Mouse (Mus musculus): ENCODE measurements at regions not wholly inside any gene's neighbourhood (a gene's known extent, or its start where the extent isn't known, plus 50 kb on each side); places are given as distances from the start of the nearest gene placed in this dataset.

DNA sequence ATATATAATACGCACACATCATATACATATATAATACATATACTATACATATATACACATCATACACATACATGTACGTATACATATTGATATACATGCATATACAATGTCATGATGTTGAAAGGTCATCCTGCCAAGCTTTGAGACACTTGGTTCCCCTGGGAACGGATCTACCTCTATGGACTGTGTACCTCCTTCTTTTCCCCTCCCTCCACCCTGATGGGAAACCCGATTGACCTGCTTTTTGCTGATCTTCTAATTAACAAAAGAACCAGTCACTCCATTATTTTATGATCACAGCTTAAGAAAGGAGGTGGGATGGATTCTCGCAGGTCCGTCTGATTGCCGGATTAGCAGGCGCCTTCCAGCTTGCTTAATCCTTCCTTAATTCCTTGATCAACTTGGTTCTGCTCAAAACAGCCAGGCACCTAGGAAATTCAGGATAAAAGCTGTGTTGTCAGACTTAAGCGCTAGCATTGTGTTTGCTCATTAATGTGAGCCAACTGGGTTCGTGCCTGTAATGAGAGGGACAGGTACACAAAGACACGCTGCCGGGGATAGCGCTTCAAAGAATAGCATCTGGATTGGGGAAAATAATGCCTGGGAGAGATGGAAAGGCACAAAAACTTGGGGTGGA lies 189.3 kb upstream of the Lrfn2 start:
- TF ChIP-seq GATA1 (IDR thresholded peaks at IDR 0.05; ENCODE audit: borderline replicate concordance, low read length) = no peak
- no peak for TF ChIP-seq CTCF (IDR thresholded peaks at IDR 0.05; ENCODE audit: low read depth, low read length)
- TF ChIP-seq POLR2AphosphoS5 (IDR thresholded peaks at IDR 0.05; ENCODE audit: insufficient replicate concordance, low read depth, low read length) = no peak
- TF ChIP-seq TAL1 (conservative IDR thresholded peaks at IDR 0.05; ENCODE audit: low read depth, low read length) = no peak
- no peak for TF ChIP-seq GATA2 (IDR thresholded peaks at IDR 0.05; ENCODE audit: borderline replicate concordance, low read depth, low read length)

Data from G1E (cell line).